Mouse (Mus musculus): ENCODE results near the gene Lonrf2.
A peak's percentile ranks its signal among the peaks of the same experiment; 100 is the strongest.

Gene Lonrf2

DNA sequence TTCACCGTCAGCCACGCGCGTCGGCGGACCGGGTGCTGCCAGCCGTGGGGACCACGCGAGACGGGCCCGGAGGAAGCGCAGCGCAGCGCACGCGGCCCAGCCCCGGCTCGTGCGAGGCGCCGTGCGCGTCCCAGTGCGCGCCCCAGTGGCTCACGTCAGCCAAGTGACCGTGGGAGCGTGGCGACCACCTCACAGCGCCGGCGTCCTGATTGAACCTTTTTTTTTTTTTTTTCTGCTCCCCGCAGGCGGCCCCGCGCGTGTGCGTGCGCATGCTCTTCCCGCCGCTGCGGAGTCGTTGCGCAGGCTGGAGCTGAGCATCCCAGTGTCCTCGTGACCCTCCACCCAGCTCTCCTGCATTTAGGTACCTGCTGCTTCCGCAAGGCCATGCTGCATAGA is at the start of gene Lonrf2:
Gene Lonrf2, minus strand, starts transcription at position 235 of the 396 bp plus-strand sequence.
- peak; percentile 68 for DNase-seq (ENCODE audit: low read depth, low spot score)

DNA sequence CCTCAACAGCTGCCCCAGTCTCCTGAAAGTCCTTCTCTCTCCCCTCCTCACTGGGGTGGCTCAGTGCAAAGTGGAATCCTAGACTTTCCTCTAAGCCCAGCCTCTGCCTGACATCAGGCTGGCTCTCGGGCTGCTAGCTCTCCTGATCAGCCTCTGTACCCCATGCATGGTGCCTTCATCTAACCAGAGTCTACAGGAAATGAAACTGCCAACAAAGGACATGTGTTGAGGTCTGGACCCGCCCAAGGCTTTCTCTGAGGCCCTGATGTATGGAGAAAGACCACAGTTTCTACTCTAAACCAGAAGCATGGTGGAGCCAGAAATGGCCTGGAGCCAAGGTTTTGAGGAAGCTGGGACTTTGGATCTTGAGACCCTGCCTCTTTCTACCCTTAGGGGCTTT is 49.4 kb upstream of the Lonrf2 start:
- DNase-seq (ENCODE audit: low read depth, low spot score), result no peak

DNA sequence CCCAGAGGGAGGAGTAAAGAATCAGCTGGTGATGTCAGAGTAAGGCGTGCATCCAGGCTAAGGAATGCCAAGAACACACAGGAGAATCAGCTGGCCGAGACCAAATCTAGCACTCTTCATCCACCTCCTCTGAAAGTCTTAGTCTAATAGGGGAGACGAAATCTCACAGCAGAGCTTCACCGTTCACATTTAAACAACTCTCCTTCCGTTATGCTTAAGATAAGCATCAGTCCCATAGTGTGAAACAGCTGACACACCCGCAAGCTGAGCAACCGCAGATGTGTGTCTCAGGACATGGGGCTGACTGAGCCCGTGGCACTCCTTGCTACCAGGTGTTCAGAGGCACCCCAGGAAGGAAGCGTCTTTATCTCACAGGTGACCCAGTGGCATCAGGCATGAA is 47.3 kb upstream of the Lonrf2 start:
- no peak for DNase-seq (ENCODE audit: low read depth, low spot score)

DNA sequence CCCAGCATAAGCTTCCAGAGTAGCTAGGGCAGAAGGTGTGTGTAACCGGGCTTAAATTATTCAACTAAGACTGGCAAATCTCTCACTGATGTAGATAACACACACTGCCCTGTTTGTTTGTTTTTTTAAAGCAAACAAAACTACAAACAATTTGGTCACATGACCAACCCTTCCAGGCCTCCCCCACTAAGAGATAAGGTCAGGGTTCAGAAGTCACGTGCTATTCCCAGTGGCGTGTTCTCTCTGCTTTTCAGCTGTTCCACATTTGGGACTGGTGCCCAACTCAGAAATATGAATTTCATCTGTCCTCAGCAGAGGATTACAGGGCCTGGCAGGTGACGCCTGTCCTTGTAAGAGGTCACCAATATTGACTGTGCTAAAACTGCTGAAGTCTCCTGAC is 46.2 kb upstream of the Lonrf2 start:
- DNase-seq (ENCODE audit: low read depth, low spot score), result no peak

DNA sequence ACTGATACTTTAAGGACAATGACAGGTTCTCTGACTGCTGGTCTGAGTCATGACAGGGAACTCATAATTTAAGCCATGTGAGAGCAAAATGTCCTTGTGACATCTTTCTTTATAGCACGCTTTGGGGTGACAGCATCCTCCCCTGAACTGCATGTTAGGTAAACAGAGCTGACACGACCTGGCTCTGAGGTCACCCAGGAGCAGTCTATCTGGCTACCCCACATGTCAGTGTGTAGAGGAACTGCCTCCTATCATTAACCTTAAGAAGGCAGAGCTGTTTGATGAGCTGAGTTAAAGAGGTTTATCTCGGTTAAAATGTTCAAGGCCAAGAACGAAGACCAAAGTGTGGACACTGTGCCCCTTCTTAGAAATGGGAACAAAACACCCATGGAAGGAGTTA is 44.9 kb upstream of the Lonrf2 start:
- DNase-seq (ENCODE audit: low read depth, low spot score), result no peak

DNA sequence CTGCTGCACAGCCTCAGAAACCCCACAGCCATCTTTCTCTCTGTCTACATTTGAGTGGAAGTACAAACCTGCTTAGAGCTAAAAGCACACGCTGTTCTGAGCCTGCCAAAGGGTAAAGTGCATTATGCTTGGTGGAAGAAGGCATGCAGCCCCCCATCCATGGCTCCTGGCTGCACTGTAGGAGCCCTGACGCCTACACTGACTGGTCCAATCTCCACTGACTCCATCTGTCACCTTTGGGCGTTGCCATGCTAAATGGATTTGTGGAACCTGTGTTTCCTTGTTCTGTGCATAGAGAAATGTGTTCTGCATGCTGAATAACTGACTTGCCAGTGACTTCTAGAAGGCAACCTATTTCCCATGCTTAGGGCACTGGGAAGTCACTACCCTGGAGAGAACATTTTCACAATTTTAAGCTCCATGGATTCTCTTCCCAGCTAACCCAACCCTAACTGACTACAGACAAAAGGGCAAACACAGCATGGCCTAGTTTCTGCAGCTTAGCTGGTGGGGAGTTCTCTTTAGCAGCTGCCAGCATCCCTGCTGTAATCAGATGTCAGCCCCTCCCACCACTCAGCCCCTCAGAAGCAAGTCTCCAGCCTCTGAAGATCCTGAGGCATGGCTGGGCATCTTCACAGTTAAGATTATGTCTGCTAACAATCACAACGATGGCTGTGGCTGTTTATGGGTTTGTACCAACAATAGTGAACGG is 40.3 kb upstream of the Lonrf2 start:
- no peak for DNase-seq (ENCODE audit: low read depth, low spot score)

DNA sequence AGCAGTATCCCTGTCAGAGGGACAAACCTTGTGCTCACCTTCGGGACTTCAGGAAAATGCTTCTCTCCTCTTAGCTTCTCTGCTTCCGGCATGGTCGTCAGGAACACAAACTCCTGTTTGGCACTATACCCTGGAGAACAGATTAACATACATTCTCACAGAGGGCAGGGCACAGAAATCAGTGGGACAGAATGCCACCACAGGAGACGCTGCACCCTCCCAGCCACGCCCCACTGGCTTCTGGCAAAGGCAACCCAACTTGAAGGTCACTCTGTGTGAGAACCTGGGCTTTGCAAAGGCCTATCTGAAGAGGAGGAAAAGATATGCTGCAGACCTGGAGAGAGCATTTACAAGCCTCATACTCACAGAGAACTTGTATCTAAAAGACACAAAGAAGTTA is 37.4 kb upstream of the Lonrf2 start:
- DNase-seq (ENCODE audit: low read depth, low spot score), result no peak

DNA sequence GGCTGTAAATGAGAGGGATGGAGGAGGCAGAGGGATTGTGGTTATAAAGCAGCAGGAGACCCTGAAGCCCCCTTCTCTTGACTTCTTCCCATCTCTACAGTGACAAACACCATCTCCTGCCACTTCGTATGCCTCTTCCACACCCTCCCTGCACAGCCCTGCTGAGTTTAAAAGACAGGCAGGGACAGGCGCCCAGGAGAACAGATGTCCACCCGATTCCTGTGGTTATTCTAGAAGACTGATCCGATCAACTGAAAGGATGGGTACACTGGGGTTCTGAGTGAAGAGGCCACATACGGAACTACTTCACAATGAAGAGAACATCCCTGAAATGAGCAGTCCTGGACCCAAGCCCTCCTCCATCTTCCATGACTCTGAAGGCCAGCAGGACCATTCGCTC is 35.3 kb upstream of the Lonrf2 start:
- DNase-seq (ENCODE audit: low read depth, low spot score), result no peak

DNA sequence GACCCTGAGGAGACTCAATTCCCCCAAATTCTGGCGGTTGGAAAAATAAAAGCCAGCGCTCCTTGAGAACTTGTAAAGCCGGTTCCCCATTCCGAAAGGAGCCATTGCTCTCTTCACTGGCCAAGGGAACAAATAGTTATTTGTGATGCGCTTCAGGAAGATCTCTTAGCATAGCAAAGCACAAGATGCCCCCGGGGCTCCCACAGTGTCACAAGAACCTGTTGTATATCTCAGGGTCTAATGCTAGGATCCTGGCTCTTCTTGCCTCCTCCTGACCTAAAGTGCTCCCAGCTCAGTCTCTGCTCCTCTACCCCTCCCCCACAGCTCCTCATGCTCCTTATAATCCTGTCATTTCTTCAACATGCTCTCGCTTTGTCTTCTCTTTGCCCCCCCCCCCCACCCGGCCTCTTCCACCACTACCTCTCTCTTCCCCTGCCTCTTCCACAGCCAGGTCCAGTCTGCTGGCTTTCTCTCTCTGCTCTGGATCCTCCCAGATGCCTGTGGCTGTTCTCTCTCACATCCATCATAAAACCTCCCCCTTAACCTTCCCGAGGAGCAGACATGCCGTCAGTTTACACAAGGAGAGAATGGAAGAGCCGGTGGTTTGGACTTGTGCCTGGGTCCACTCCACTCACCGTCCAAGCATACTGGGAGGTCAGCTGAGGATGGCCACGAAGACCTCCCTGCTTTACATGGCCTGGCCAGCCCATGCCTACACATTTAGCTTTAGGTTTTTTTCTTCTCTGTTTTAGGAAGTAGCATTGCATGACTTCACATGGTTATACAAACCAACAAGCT is 33.1 kb upstream of the Lonrf2 start:
- no peak for DNase-seq (ENCODE audit: low read depth, low spot score)

DNA sequence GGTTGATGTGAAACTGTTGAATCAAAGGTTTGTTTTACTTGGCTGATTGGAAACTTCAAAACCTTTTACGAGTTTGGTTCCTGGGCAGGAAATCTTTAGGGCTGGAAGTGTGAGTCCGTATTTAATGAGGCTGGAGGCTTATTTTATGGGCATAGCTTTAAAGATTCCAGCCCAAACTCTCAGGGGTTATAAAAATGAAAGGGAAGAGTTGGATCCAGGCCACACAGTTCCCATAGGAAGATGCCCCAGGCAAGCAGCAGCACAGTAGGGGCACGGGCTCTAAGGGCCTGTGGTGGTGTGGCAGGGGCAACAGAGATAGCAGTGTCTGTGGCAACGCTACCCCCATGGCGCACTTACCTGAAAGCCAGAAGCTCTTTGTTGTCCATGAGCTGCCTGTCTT is 29.7 kb upstream of the Lonrf2 start:
- no peak for DNase-seq (ENCODE audit: low read depth, low spot score)

DNA sequence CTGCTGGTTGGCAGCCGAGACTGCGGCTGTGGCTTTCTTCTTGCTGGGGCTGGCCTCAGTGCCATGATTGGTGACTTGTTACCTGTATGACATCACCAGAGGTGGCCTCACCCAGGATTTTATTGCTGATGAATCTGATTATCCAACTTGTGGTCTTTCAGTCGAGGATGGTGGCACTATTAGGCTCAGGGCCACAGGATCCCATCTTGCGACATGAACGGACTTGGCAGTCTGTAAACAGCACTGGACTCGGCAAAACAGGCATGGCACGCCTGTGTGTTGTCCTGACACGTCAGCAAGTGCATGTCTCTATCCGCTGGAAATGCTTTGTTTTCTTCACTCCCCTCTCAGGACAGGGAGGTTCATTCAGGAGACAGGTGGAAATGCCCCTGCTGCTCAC is 27.8 kb upstream of the Lonrf2 start:
- DNase-seq (ENCODE audit: low read depth, low spot score), result no peak

DNA sequence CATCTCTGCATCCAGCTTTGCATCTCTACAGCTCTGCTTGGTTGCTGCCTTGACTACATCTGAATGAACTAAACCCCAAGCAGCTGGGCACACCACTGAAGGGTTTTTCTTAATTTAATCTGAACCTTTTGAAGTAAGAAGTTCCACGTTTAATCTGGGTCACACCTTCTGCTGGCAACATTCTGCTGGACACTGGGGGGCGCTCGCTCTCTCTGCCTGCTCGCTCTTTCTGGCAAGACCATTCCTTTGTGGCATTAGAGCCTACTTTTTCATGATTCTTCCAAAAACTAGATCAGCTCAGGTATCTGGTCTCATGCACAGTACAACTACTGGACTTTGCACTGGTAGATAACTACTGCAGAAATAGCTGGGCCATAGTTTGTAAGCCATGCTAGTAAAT is 25.7 kb upstream of the Lonrf2 start:
- no peak for DNase-seq (ENCODE audit: low read depth, low spot score)

DNA sequence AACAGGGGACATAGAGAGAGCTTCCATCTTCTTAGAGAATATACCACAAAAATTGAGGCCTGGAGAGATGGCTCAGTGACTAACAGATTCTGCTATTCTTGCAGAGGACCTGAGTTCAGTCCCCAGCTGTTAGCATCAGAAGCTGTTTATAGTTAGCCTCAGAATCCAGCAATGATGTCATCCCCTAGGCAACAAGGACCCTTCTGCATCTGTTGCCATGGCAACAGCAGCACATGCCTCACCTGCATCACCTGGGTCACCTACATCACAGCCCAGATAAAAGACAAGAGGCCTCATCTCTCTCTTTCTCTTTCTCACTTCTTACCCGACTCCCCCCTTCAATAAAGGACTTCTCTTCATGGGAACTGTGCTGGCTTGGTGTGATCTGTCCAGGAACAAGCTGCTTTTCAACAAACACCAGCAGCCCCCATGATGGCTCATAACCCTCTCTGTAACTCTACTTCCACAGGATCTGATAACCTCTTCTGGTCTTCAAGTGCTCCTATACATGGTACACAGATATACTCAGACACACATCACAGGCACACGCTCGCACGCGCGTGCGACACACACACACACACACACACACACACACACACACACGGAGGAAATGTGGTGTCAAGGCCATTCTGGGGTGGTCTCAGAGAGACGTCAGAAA is 24.5 kb upstream of the Lonrf2 start:
- DNase-seq (ENCODE audit: low read depth, low spot score), result no peak

DNA sequence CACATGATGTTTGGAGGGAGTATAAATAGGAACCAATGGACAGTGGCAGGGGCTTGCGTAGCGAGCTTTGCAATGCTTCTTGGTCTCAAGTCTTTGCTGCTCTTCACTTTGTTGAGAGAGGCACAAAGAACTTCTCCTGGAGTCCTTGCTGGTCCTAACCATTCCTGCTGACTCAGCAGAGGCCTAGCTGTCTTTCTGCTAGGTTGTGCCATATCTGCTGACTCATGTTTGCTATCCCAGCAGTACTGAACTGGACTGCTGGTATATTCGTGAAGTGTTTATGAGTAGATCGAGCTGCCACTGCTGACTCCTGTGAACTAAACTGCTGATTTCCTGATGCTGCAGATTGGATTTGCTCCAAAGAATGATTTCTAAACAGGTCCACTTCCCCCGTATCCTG is 23.7 kb upstream of the Lonrf2 start:
- DNase-seq (ENCODE audit: low read depth, low spot score), result no peak

DNA sequence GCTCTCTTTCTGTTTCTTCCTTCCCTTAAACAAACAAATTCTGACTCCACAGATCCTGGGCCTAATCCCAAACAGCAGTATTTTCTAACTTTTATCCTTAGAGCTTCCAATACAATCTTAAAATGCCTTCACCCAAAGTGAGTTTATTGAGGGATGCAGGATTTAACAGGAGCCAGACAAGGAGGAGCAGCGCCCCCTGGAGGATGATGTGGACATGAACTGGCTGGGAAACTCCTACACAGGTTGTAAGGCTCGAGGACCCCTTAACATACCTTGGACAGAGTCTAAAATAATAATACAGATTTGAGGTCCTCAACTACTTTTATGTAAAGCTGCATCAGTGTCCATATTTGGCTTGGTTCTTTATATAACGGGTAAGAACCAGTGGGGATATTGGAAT is 19.7 kb upstream of the Lonrf2 start:
- peak; percentile 81 for DNase-seq (ENCODE audit: low read depth, low spot score)

DNA sequence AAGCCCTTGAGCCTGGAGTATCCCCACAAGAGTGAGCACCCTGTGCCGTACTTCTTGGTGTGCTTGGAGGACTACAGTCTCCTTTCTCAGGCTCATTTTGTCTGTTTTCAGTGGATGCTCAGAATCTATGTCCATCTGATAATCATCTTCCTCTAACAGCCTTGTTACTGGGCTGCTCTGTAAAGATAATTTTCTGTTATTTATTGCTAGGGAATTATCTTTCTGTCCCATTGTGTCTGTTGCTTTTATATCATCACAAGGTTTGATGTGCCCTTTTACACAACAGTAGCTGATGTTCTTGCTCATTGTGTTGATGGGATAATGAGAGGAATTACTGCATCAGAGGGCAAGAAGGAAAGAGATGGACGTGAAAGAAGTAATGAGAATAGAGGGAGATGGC is 15.7 kb upstream of the Lonrf2 start:
- DNase-seq (ENCODE audit: low read depth, low spot score), result no peak

DNA sequence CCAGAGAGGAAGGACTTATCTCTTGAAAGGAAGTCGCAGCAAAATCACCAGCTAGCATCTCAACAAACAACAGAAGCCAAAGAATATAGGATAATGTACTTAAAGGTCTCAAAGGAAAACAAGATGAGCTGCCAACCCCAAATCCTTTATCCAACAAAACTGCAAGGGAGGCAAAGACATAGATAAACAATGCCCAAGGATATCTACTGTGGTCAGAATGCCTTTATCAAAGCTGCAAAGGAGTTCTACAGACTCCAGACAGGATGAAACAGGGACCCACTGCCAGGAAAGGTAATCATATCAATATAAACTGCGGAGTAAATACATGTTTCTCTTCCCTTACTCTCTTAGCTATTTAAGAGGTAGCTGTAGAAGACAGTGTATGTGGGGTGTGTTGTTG is 14.1 kb upstream of the Lonrf2 start:
- no peak for DNase-seq (ENCODE audit: low read depth, low spot score)

DNA sequence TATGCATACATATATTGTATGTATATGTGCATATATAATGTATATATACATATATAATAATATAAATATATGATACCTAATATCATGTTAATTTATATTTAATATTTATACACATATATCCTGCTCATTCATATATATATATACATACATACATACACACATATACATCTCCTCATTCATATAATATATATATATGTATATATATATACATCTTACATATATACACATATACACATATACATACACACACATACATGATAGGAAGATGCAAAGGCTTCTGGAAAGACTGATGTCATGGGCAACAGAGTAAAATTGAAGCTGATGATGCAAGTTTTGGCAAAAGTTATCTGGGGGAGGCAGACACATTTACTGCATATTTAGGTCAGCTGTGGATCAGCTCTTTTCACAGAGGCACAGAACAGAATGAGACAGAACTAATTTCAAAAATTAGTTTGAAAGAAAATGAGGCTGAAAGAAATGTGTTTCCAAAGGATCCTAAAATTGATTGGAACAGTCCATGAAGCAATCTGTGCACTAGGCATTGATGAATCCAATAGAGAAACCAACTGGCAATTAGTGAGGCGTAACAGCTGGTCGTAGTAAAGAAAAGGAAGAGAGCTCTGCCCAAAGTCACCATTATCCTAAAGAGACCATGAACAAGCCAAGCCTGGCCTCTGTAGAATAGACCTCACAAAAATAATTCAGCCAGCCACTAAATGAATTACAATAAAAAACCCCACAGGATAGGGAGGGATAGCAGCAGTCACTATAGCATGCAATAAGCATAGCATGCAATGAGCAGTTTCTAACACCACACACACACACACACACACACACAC is 12.2 kb upstream of the Lonrf2 start:
- DNase-seq (ENCODE audit: low read depth, low spot score), result no peak

DNA sequence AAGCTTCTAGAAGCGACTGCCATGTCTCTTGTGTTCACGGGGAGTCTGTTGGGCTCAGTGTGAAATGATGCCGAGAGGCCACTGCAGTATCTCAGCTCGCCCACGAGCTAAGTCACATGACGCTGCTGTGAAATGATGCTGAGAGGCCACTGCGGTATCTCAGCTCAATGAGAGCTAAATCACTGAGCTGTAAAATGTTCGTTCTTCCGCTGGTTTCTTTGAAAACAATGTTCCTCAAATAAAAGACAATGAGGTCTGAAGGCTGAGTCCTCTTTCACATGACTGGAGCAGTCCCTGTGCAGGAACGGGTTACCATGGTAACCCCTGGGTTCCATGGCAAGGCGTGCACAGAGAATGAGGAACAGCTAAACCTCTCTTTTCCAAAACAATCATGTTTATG is 11.5 kb upstream of the Lonrf2 start:
- peak; percentile 84 for DNase-seq (ENCODE audit: low read depth, low spot score)

DNA sequence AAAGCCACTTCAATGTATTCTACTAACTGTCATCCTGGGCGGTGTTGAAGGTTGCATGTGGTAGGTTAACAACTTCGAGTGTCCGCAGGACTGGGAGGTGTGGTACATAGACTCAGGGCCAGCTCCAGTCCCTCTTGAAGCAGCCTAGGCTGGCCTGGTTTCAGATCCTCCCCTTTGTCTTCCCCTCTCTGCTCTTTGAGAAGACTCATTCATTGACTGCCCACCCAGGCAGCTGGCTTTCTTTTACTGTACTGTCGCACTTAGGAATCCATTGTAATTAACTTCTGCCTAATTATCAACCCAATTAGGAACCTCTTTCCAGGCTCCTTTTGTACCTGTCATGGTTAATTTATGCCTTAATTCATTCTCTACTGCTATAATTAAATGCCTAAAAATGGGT is 6.8 kb upstream of the Lonrf2 start:
- DNase-seq (ENCODE audit: low read depth, low spot score), result no peak

DNA sequence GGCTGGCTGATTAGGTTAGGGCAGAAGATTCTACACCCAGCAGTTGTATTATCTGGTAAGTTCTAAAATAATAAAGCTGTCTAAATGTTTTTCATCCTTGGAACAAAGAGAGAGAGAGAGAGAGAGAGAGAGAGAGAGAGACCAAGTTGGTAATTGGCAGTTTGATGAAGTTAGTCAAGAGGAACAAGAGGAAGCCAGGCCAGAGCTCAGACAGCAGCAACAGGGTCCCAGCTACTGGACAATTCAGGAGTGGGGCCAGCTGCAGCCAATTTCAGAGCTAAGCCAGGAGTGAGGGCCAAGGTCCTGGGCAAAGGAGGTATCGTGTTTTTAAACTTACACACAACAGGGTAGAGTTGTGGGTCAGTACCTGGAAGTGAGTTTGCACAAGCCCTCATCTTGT is 6.3 kb upstream of the Lonrf2 start:
- no peak for DNase-seq (ENCODE audit: low read depth, low spot score)

DNA sequence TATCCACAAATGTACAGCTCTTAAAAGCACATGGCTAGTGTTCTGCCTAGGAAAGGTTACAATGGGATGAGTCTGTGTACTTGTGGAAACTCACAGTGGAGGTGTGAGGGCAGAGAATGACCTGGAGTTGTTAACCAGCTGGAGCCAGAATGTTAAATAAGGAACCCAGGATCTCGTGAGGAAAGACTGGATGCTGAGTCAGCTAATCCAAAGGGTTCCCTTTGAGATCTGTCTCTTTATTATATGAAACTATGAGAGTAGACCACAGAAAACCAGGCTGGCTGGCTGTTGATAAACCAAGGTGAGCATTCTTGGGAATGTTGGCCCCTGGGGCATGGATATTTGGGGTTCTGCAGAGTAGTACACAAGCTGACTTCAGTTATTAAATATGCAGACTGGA is 3.4 kb upstream of the Lonrf2 start:
- DNase-seq (ENCODE audit: low read depth, low spot score), result no peak

Data from mesoderm, embryonic 11.5 days (tissue).